Mouse (Mus musculus) liver, embryonic 14.5 days (tissue): Measurements from ENCODE around the gene Fxr2.

Experiments used
- CTCF ChIP-seq: IDR thresholded peaks from 2 replicates; pipeline ENCODE4 v1.5.1; 2016; ENCODE audit warnings: antibody characterized with exemption, low read depth, control low read depth
- EP300 ChIP-seq: IDR thresholded peaks from 2 replicates; pipeline ENCODE4 v1.6.1; 2016; ENCODE audit warnings: antibody characterized with exemption, low read depth

DNA sequence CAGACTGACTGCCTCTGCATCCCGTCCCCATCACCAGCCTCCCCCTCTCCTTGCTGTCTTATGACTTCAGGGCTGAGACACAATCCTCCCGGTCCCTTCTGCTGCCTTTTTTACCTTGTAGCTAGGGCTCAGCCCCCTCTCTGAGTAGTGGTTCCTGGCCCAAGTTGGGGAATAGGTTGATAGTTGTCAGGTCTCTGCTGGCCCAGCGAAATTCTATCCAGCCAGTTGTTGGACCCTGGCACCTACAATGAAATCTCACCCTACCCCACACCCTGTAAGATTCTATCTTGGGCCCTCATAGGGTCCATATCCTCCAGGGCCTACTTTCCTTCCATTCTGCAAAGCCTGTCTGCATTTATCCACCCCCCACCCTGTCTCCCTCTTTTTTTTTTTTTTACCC is 41.4 kb upstream of the Fxr2 start:
- TF ChIP-seq CTCF (no peak), EP300 (no peak)
